Mouse (Mus musculus) MEL (cell line): Measurements from ENCODE around the gene Chid1. TPM values are rescaled to one million over a fixed set of nuclear protein-coding genes. Genes with fewer than 3 reads are reported as not detected.

Experiments
- DNase-seq: peaks from one replicate; pipeline ENCODE4 v3.0.0; 2011; ENCODE audit warnings: low read depth, low spot score
- H3K27ac ChIP-seq: 2 replicates; pipeline ENCODE4 v1.5.1; 2012; ENCODE audit warnings: low read depth, mild to moderate bottlenecking, control low read depth, low read length, moderate library complexity; ENCODE audit not compliant: control insufficient read depth
- H3K27me3 ChIP-seq, 2 experiments: fragments of 150-350 bp in 1 of 2; sonication (generic) in 1 of 2; 2 replicates each; pipeline ENCODE4 v1.6.1; 2012; ENCODE audit warnings: low read length in 2 of 2, mild to moderate bottlenecking in 2 of 2, improper control_type of control experiment in 1 of 2, moderate library complexity in 1 of 2; ENCODE audit not compliant: insufficient read depth in 2 of 2, control insufficient read depth in 1 of 2
- H3K36me3 ChIP-seq, 2 experiments: 2 replicates each; pipeline ENCODE4 v1.6.1; 2012 to 2014; ENCODE audit warnings: low read length in 2 of 2, improper control_type of control experiment in 1 of 2, inconsistent platforms in 1 of 2, mild to moderate bottlenecking in 1 of 2; ENCODE audit not compliant: insufficient read depth in 2 of 2, control insufficient read depth in 1 of 2
- H3K4me1 ChIP-seq, 2 experiments: fragments of 150-350 bp in 1 of 2; sonication (generic) in 1 of 2; 2 replicates each; pipeline ENCODE4 v1.6.1; 2012; ENCODE audit warnings: low read length in 2 of 2, improper control_type of control experiment in 1 of 2, mild to moderate bottlenecking in 1 of 2; ENCODE audit not compliant: insufficient read depth in 2 of 2, control insufficient read depth in 1 of 2
- H3K4me3 ChIP-seq, 2 experiments: fragments of 150-350 bp in 1 of 2; sonication (generic) in 1 of 2; 2 replicates each; pipeline ENCODE4 v1.5.1; 2012; ENCODE audit warnings: low read depth in 2 of 2, low read length in 2 of 2, mild to moderate bottlenecking in 2 of 2, moderate library complexity in 2 of 2, control low read depth in 1 of 2, improper control_type of control experiment in 1 of 2; ENCODE audit not compliant: control insufficient read depth in 1 of 2, insufficient read depth in 1 of 2
- H3K79me2 ChIP-seq: 2 replicates; pipeline ENCODE4 v1.6.1; 2012; ENCODE audit warnings: mild to moderate bottlenecking, low read length, moderate library complexity; ENCODE audit not compliant: control insufficient read depth, poor library complexity, insufficient read depth
- H3K9ac ChIP-seq: 2 replicates; pipeline ENCODE4 v1.6.1; 2012; ENCODE audit warnings: low read depth, mild to moderate bottlenecking, control low read depth, low read length, moderate library complexity; ENCODE audit not compliant: control insufficient read depth, poor library complexity, severe bottlenecking
- H3K9me3 ChIP-seq: fragments of 150-350 bp; sonication (generic); replicated peaks from 2 replicates; pipeline ENCODE4 v1.6.1; 2012; ENCODE audit warnings: mild to moderate bottlenecking, low read length, improper control_type of control experiment, moderate library complexity; ENCODE audit not compliant: insufficient read depth
- CHD2 ChIP-seq: IDR thresholded peaks from 2 replicates; pipeline ENCODE4 v1.6.1; 2011; ENCODE audit warnings: low read length, improper control_type of control experiment
- E2F4 ChIP-seq: IDR thresholded peaks from 2 replicates; pipeline ENCODE4 v1.6.1; 2011; ENCODE audit warnings: low read depth, low read length, improper control_type of control experiment, borderline replicate concordance
- EP300 ChIP-seq, 2 experiments: IDR thresholded peaks; 2 replicates each; pipeline ENCODE4 v1.6.1; 2011; ENCODE audit warnings: improper control_type of control experiment in 2 of 2, low read length in 2 of 2, low read depth in 1 of 2, mild to moderate bottlenecking in 1 of 2
- GATA1 ChIP-seq: IDR thresholded peaks from 2 replicates; pipeline ENCODE4 v1.6.1; 2011; ENCODE audit warnings: low read depth, low read length, improper control_type of control experiment
- HCFC1 ChIP-seq: IDR thresholded peaks from 2 replicates; pipeline ENCODE4 v1.6.1; 2012; ENCODE audit warnings: low read depth, mild to moderate bottlenecking, inconsistent platforms, low read length, improper control_type of control experiment, moderate library complexity
- JUND ChIP-seq: IDR thresholded peaks from 2 replicates; pipeline ENCODE4 v1.6.1; 2011; ENCODE audit warnings: low read depth, mild to moderate bottlenecking, improper control_type of control experiment, low read length
- MAX ChIP-seq: IDR thresholded peaks from 2 replicates; pipeline ENCODE4 v1.6.1; 2011; ENCODE audit warnings: low read length, improper control_type of control experiment
- MEF2A ChIP-seq: IDR thresholded peaks from 2 replicates; pipeline ENCODE4 v1.6.1; 2014; ENCODE audit warnings: low read depth, mild to moderate bottlenecking, inconsistent platforms, low read length, improper control_type of control experiment; ENCODE audit not compliant: poor library complexity, insufficient replicate concordance, severe bottlenecking; ENCODE audit errors: extremely low read depth
- MXI1 ChIP-seq: IDR thresholded peaks from 2 replicates; pipeline ENCODE4 v1.6.1; 2011; ENCODE audit warnings: mild to moderate bottlenecking, low read depth, low read length, improper control_type of control experiment
- MYC ChIP-seq: IDR thresholded peaks from 2 replicates; pipeline ENCODE4 v1.6.1; 2011; ENCODE audit warnings: low read depth, mild to moderate bottlenecking, low read length, improper control_type of control experiment, moderate library complexity
- NRF1 ChIP-seq: IDR thresholded peaks from 2 replicates; pipeline ENCODE4 v1.6.1; 2014; ENCODE audit warnings: low read depth, mild to moderate bottlenecking, inconsistent platforms, low read length, improper control_type of control experiment, moderate library complexity; ENCODE audit not compliant: poor library complexity, insufficient read depth, severe bottlenecking
- POLR2A ChIP-seq, 2 experiments: IDR thresholded peaks; 2 replicates each; pipeline ENCODE4 v1.6.1; 2011 to 2012; ENCODE audit warnings: low read length in 2 of 2, mild to moderate bottlenecking in 2 of 2, control low read depth in 1 of 2, improper control_type of control experiment in 1 of 2, low read depth in 1 of 2, moderate library complexity in 1 of 2; ENCODE audit not compliant: control insufficient read depth in 1 of 2, insufficient read depth in 1 of 2, poor library complexity in 1 of 2
- POLR2AphosphoS2 ChIP-seq: IDR thresholded peaks from 2 replicates; pipeline ENCODE4 v1.6.1; 2011; ENCODE audit warnings: low read length, improper control_type of control experiment
- POLR2AphosphoS5 ChIP-seq: IDR thresholded peaks from 2 replicates; pipeline ENCODE4 v1.6.1; 2012; ENCODE audit warnings: low read depth, borderline replicate concordance, mild to moderate bottlenecking, inconsistent platforms, low read length, moderate library complexity, mixed read lengths
- RAD21 ChIP-seq: IDR thresholded peaks from 2 replicates; pipeline ENCODE4 v1.6.1; 2011; ENCODE audit warnings: mild to moderate bottlenecking, low read depth, low read length, improper control_type of control experiment
- RCOR1 ChIP-seq: IDR thresholded peaks from 2 replicates; pipeline ENCODE4 v1.6.1; 2012; ENCODE audit warnings: low read depth, mild to moderate bottlenecking, inconsistent platforms, low read length, improper control_type of control experiment
- SMC3 ChIP-seq: IDR thresholded peaks from 2 replicates; pipeline ENCODE4 v1.6.1; 2011; ENCODE audit warnings: low read depth, low read length, improper control_type of control experiment
- TCF12 ChIP-seq: IDR thresholded peaks from 2 replicates; pipeline ENCODE4 v1.6.1; 2014; ENCODE audit warnings: low read depth, mild to moderate bottlenecking, inconsistent platforms, low read length, improper control_type of control experiment, moderate library complexity
- UBTF ChIP-seq: IDR thresholded peaks from 2 replicates; pipeline ENCODE4 v1.6.1; 2012; ENCODE audit warnings: low read depth, mild to moderate bottlenecking, inconsistent platforms, low read length, improper control_type of control experiment, moderate library complexity, borderline replicate concordance; ENCODE audit not compliant: insufficient read depth
- USF1 ChIP-seq: IDR thresholded peaks from 2 replicates; pipeline ENCODE4 v1.6.1; 2014; ENCODE audit warnings: low read depth, mild to moderate bottlenecking, inconsistent platforms, low read length, improper control_type of control experiment, moderate library complexity
- USF2 ChIP-seq, 2 experiments: IDR thresholded peaks; 2 replicates each; pipeline ENCODE4 v1.6.1; 2011 to 2012; ENCODE audit warnings: improper control_type of control experiment in 2 of 2, low read length in 2 of 2, borderline replicate concordance in 1 of 2, inconsistent platforms in 1 of 2, low read depth in 1 of 2, mild to moderate bottlenecking in 1 of 2; ENCODE audit not compliant: insufficient read depth in 1 of 2
- ZC3H11A ChIP-seq: IDR thresholded peaks from 2 replicates; pipeline ENCODE4 v1.6.1; 2012; ENCODE audit warnings: low read depth, mild to moderate bottlenecking, inconsistent platforms, low read length, improper control_type of control experiment
- polyA plus RNA-seq, 2 experiments: library from polyadenylated mRNA; stranded (reverse) in 1 of 2; unstranded in 1 of 2; fragments of >175 nt in 1 of 2; fragments of >200 nt in 1 of 2; gene quantifications; 2 replicates each; pipeline versions ENCODE4 v1.2.1 to v1.2.4; 2012; ENCODE audit warnings: low replicate concordance in 2 of 2, low read depth in 1 of 2; ENCODE audit not compliant: insufficient read length in 2 of 2, insufficient read depth in 1 of 2, missing spikeins in 1 of 2
- total RNA-seq: library from RNA; depleted of rRNA; stranded (reverse); fragments of 300-350 nt; gene quantifications from 2 replicates; pipeline ENCODE4 v1.2.3, GENCODE M21; 2012

Chid1 gene
- total and polyA plus RNA-seq, 3 experiments: 36.1 to 46.7 TPM; not detected in 1

DNA sequence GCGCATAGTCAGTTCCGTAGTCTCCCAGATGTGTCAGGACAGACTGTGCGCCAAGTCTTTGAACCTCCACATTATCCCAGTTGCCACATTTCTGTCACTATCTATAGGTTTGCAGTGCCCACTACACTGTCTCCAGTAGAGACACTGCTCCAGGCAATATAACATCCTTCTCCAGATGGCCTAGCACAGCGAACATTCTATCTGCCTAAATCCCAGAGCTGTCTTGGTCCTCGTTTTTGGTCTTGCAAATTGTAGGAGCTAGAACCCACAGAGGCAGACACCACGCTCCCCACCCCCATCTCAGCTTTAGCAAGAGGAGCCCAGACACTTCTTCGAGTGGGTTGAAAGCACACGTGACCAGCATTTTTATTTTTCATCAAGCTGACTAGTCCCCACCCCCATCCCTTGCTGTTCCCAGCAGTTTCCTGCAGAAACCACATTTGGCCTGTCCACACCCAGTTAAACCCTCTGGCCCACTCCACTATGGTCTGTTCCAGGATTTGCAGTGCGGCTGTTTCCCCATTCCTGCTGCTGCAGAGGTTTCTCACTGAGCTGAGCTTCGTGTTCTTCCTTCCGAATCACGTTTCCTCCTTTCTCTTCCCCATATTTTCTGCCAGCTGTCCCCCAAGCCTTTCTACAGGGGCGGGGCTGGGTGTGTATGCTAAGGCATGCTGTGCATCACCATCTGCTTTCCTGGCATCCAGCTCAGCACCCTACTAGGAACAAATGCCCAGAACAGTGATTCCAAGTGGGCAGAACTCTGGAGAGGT is 840 bp upstream of the Chid1 start (continued):
- TF ChIP-seq CHD2 (no peak), USF1 (peak; percentile 81), NRF1 (no peak)
- TF ChIP-seq, all 39 proteins: peak for 9

DNA sequence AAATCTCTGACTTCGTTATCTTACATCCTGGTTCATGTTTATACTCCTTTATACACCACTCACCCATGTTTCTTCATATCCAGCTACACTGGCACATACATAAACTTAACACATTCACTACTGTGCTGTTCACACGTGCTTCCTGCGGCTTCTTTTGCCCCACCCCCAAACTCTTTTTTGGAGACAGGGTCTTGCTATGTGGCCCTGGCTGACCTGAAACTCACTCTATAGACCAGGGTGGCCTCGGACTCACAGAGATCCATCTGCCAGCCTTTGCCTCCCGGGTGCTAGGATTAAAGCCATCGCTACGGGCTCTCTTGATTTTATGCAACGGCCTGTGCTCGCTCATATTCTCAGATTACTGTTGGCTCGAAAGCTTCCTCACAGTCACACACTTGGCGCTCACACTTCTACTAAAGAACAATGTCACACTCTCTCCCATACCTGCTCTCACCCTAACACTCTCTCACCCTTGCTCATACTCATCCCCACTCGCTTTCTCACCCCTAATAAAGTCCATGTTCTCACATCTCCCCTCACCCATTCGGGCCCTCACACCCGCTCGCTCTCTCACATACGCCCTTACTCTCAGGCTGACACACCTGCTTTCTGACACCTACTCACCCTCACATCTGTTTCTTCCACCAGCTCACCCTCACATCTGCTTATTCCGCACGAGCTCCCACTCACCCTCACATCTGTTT is 653 bp downstream of the Chid1 start:
- Histone ChIP-seq H3K9me3 (no peaks in the 10 kb centered on the region), H3K4me3 (peak overlapping the region; percentile 86 to 87), H3K9ac (peak overlapping the region; percentile 83), H3K36me3 (peaks cover 0 to 13% of the 10 kb centered on the region in 2 experiments; a peak in 2 of 4 replicates), H3K27ac (peak overlapping the region; percentile 56), H3K79me2 (peaks cover 15% of the 10 kb centered on the region), H3K27me3 (no peaks in the 10 kb centered on the region), H3K4me1 (peaks cover 5 to 18% of the 10 kb centered on the region in 2 experiments; a peak in 3 of 4 replicates)
- peak; percentile 49 for DNase-seq
- peak; percentile 16; the same call in 1 of the 2 replicates for TF ChIP-seq GATA1
- TF ChIP-seq ZC3H11A: no peak
- TF ChIP-seq MAX: peak; percentile 77
- TF ChIP-seq MYC: peak; percentile 73
- TF ChIP-seq RAD21: no peak
- TF ChIP-seq CHD2: no peak
- peak; percentile 80; the same call in 1 of the 2 replicates for TF ChIP-seq MXI1

- peaks cover 5 to 15% of the 10 kb centered on the region in 2 experiments; a peak in 3 of 4 replicates for H3K4me1 ChIP-seq
- TF ChIP-seq RAD21 (no peak), MAX (no peak), HCFC1 (no peak), SMC3 (no peak), E2F4 (no peak), MEF2A (no peak), UBTF (no peak), EP300 (IDR thresholded peaks at IDR 0.05; ENCODE audit: low read depth in 1 of 2, low read length in 2 of 2) (no peak), POLR2A (IDR thresholded peaks at IDR 0.05; ENCODE audit: control insufficient read depth in 1 of 2, insufficient read depth in 1 of 2, low read depth in 1 of 2, low read length in 2 of 2, poor library complexity in 1 of 2) (no peak), JUND (no peak), POLR2AphosphoS5 (no peak), USF1 (no peak), RCOR1 (no peak), TCF12 (no peak), CHD2 (no peak), USF2 (IDR thresholded peaks at IDR 0.05; ENCODE audit: borderline replicate concordance in 1 of 2, insufficient read depth in 1 of 2, low read depth in 1 of 2, low read length in 2 of 2) (no peak), POLR2AphosphoS2 (no peak), GATA1 (no peak), MYC (no peak)
Measured at GRCm38 (mm10) chr7:141535570-141535969, 4.1 kb downstream of the Chid1 start.

More at GRCm38 (mm10) chr7:141535570-141535969, 4.1 kb downstream of the Chid1 start:
- Histone ChIP-seq H3K27ac (no peak overlapping the region), H3K36me3 (peaks cover 2 to 13% of the 10 kb centered on the region in 2 experiments; a peak in 3 of 4 replicates), H3K9me3 (no peaks in the 10 kb centered on the region), H3K4me3 (no peak overlapping the region), H3K27me3 (no peaks in the 10 kb centered on the region), H3K79me2 (peaks cover 15% of the 10 kb centered on the region), H3K9ac (no peak overlapping the region)
- DNase-seq: no peak
